Mouse (Mus musculus) ES-Bruce4 (cell line): ENCODE results near the gene C1ql4.

Source experiments
- CTCF ChIP-seq: IDR thresholded peaks from one replicate; pipeline ENCODE4 v1.8.1; 2011; ENCODE audit warnings: low read depth, low read length
- EP300 ChIP-seq: IDR thresholded peaks from 2 replicates; pipeline ENCODE4 v1.6.1; 2011; ENCODE audit warnings: low read depth, low read length; ENCODE audit not compliant: insufficient read depth
- POLR2A ChIP-seq: IDR thresholded peaks from one replicate; pipeline ENCODE4 v1.8.1; 2011; ENCODE audit warnings: low read length; ENCODE audit not compliant: insufficient read depth

DNA sequence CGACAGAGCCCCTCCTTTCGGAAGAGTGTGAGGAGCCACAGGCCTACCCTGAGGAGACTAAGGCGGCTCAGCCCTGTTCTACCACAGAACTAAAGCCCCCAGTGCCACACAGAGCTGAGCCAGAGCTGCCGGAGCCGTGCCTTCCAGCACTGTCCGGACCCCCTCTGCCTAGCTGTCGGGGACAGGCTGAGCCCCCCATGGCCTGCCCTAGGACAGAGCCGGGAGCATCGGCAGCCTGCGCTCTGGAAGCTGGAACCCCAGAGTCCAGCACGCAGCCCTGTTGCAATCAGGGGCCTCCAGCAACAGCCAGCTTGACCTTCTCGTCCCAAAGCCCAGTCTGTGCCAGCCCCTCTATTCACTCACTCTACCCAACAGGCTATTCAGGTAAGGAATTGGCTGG is 5.3 kb downstream of the C1ql4 start:
- no peak for TF ChIP-seq EP300
- no peak for TF ChIP-seq CTCF
- no peak for TF ChIP-seq POLR2A
